Mouse (Mus musculus): ENCODE data around the gene Birc6. TPM values are rescaled to one million over a fixed set of nuclear protein-coding genes. Genes with fewer than 3 reads are reported as not detected.

Birc6 gene
- polyA plus RNA-seq, 2 experiments = 21.9 to 28.3 TPM

- ATAC-seq (ENCODE audit: insufficient read depth) (no peak), DNase-seq (ENCODE audit: low read depth in 3 of 3, low spot score in 3 of 3) (no peak)
- Histone ChIP-seq H3K4me2 (ENCODE audit: low read depth) (no peak overlapping the region), H3K27ac (no peak overlapping the region), H3K36me3 (replicated peaks; ENCODE audit: control insufficient read depth, insufficient read depth, low read depth) (peaks cover 15% of the 10 kb centered on the region), H3K9ac (replicated peaks) (no peak overlapping the region), H3K9me3 (ENCODE audit: control insufficient read depth, low read length) (no peaks in the 10 kb centered on the region), H3K4me1 (replicated peaks; ENCODE audit: control insufficient read depth in 2 of 2, insufficient read depth in 2 of 2, low read length in 1 of 2) (peaks cover 0 to 7% of the 10 kb centered on the region in 2 experiments; a peak in 1 of 4 replicates), H3K4me3 (ENCODE audit: insufficient read depth in 1 of 2, low read depth in 2 of 2, low read length in 2 of 2) (no peak overlapping the region), H3K27me3 (ENCODE audit: control insufficient read depth, insufficient read depth, low read length) (no peaks in the 10 kb centered on the region)
- 21% methylated on average over 5 of the region's 5 CpGs for WGBS (ENCODE audit: insufficient replicate concordance)
- TF ChIP-seq EP300 (IDR thresholded peaks at IDR 0.05; ENCODE audit: low read depth) (no peak), CTCF (IDR thresholded peaks at IDR 0.05; ENCODE audit: low read depth) (no peak)
These were observed 26.0 kb downstream of the Birc6 start for GRCm38 (mm10) chr17:74554118-74554517.

- DNase-seq (ENCODE audit: low read depth in 3 of 3, low spot score in 3 of 3) (no peak), ATAC-seq (ENCODE audit: insufficient read depth) (no peak)
- no peaks in the 10 kb centered on the region for H3K27me3 ChIP-seq (ENCODE audit: control insufficient read depth, insufficient read depth, low read length)
- H3K9ac ChIP-seq (replicated peaks) = no peak overlapping the region
- no peak overlapping the region for H3K4me2 ChIP-seq (ENCODE audit: low read depth)
- 85% methylated on average over 11 of the region's 11 CpGs for WGBS (ENCODE audit: insufficient replicate concordance)
- no peak overlapping the region for H3K4me3 ChIP-seq (ENCODE audit: insufficient read depth in 1 of 2, low read depth in 2 of 2, low read length in 2 of 2)
- H3K4me1 ChIP-seq (replicated peaks; ENCODE audit: control insufficient read depth in 2 of 2, insufficient read depth in 2 of 2, low read length in 1 of 2) = no peaks in the 10 kb centered on the region
- TF ChIP-seq CTCF (IDR thresholded peaks at IDR 0.05; ENCODE audit: low read depth) = no peak
- no peak for TF ChIP-seq EP300 (IDR thresholded peaks at IDR 0.05; ENCODE audit: low read depth)
- H3K9me3 ChIP-seq (ENCODE audit: control insufficient read depth, low read length) = no peaks in the 10 kb centered on the region
- H3K27ac ChIP-seq = no peak overlapping the region
- H3K36me3 ChIP-seq (replicated peaks; ENCODE audit: control insufficient read depth, insufficient read depth, low read depth) = peaks cover 15% of the 10 kb centered on the region
These were observed 31.8 kb downstream of the Birc6 start for GRCm38 (mm10) chr17:74559891-74560290.

DNA sequence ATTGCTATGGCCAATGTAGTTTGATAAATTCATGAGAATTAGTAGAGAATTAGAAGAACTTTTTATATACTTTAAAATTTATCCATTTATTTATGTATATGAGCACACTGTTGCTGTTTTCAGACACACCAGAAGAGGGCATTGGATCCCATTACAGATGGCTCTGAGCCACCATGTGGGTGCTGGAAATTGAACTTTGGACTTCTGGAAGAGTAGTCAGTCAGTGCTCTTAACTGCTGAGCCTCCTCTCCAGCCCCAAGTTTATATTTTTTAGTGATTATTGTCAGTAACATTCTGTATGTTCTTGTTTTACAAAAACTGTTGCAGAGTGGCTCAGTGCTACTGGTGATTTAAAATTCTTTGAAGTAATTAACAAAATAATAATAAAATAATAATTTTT, 36.1 kb downstream of the Birc6 start:
- H3K9me3 ChIP-seq (ENCODE audit: control insufficient read depth, low read length) = no peaks in the 10 kb centered on the region
- H3K4me3 ChIP-seq (ENCODE audit: insufficient read depth in 1 of 2, low read depth in 2 of 2, low read length in 2 of 2) = no peak overlapping the region
- DNase-seq (ENCODE audit: low read depth in 3 of 3, low spot score in 3 of 3) (no peak), ATAC-seq (ENCODE audit: insufficient read depth) (no peak)
- H3K27me3 ChIP-seq (ENCODE audit: control insufficient read depth, insufficient read depth, low read length) = no peaks in the 10 kb centered on the region
- no peak overlapping the region for H3K9ac ChIP-seq (replicated peaks)
- H3K4me1 ChIP-seq (replicated peaks; ENCODE audit: control insufficient read depth in 2 of 2, insufficient read depth in 2 of 2, low read length in 1 of 2) = no peaks in the 10 kb centered on the region
- H3K27ac ChIP-seq = no peak overlapping the region
- no peak overlapping the region for H3K4me2 ChIP-seq (ENCODE audit: low read depth)
- peaks cover 21% of the 10 kb centered on the region for H3K36me3 ChIP-seq (replicated peaks; ENCODE audit: control insufficient read depth, insufficient read depth, low read depth)
- TF ChIP-seq CTCF (IDR thresholded peaks at IDR 0.05; ENCODE audit: low read depth) (no peak), EP300 (IDR thresholded peaks at IDR 0.05; ENCODE audit: low read depth) (no peak)

GRCm38 (mm10) chr17:74569219-74569618, 41.1 kb downstream of the Birc6 start:
- Histone ChIP-seq H3K4me3 (ENCODE audit: insufficient read depth in 1 of 2, low read depth in 2 of 2, low read length in 2 of 2) (no peak overlapping the region), H3K27ac (no peak overlapping the region), H3K9me3 (ENCODE audit: control insufficient read depth, low read length) (no peaks in the 10 kb centered on the region), H3K36me3 (replicated peaks; ENCODE audit: control insufficient read depth, insufficient read depth, low read depth) (peaks cover 12% of the 10 kb centered on the region), H3K9ac (replicated peaks) (no peak overlapping the region), H3K4me2 (ENCODE audit: low read depth) (no peak overlapping the region), H3K4me1 (replicated peaks; ENCODE audit: control insufficient read depth in 2 of 2, insufficient read depth in 2 of 2, low read length in 1 of 2) (no peaks in the 10 kb centered on the region), H3K27me3 (ENCODE audit: control insufficient read depth, insufficient read depth, low read length) (no peaks in the 10 kb centered on the region)
- WGBS (ENCODE audit: insufficient replicate concordance) = 61% methylated on average over 1 of the region's 1 CpGs
- ATAC-seq (ENCODE audit: insufficient read depth) = no peak
- TF ChIP-seq EP300 (IDR thresholded peaks at IDR 0.05; ENCODE audit: low read depth) (no peak), CTCF (IDR thresholded peaks at IDR 0.05; ENCODE audit: low read depth) (no peak)
- no peak for DNase-seq (ENCODE audit: low read depth in 3 of 3, low spot score in 3 of 3)

- no peaks in the 10 kb centered on the region for H3K4me1 ChIP-seq (replicated peaks; ENCODE audit: control insufficient read depth in 2 of 2, insufficient read depth in 2 of 2, low read length in 1 of 2)
- H3K4me2 ChIP-seq (ENCODE audit: low read depth) = no peak overlapping the region
- H3K27ac ChIP-seq = no peak overlapping the region
- no peak for DNase-seq (ENCODE audit: low read depth in 3 of 3, low spot score in 3 of 3)
- 71% methylated on average over 1 of the region's 1 CpGs for WGBS (ENCODE audit: insufficient replicate concordance)
- no peak overlapping the region for H3K4me3 ChIP-seq (ENCODE audit: insufficient read depth in 1 of 2, low read depth in 2 of 2, low read length in 2 of 2)
- peaks cover 12% of the 10 kb centered on the region for H3K36me3 ChIP-seq (replicated peaks; ENCODE audit: control insufficient read depth, insufficient read depth, low read depth)
- H3K9ac ChIP-seq (replicated peaks) = no peak overlapping the region
- ATAC-seq (ENCODE audit: insufficient read depth) = no peak
- TF ChIP-seq EP300 (IDR thresholded peaks at IDR 0.05; ENCODE audit: low read depth) (no peak), CTCF (IDR thresholded peaks at IDR 0.05; ENCODE audit: low read depth) (no peak)
- H3K27me3 ChIP-seq (ENCODE audit: control insufficient read depth, insufficient read depth, low read length) = no peaks in the 10 kb centered on the region
- no peaks in the 10 kb centered on the region for H3K9me3 ChIP-seq (ENCODE audit: control insufficient read depth, low read length)
These were observed 42.5 kb downstream of the Birc6 start for GRCm38 (mm10) chr17:74570585-74570984.
